In the genomic region with DNA sequence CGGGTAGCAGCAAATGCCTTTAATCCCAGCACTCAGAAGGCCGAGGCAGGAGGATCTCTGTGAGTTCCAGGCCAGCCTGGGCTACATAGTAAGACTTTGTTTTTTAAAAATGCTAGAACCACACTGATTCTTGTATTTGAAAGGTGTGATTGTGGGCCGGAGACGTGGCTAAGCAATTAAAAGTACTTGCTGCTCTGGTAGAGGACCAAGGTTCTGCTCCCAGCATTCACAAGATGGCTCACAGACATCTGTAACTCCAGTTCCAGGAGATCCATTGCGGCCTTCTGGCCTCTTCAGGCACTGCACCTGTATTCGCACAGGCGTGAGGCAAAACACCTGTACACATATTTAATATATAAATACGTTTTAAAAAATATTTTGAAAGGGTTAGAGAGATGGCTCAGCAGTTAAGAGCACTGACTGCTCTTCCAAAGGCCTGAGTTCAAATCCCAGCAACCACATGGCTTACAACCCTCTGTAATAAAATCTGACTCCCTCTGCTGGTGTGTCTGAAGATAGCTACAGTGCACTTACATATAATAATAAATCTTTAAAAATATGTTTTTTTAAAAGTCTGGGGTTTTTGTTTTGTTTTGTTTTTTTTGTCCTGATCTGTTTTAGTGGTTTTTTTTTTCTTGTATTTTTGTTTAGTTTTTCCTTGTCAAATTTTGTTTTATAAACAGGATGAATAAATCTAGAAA, we compare ENCODE assay signal across 9 mouse cellular contexts. TPM values are rescaled to one million over a fixed set of nuclear protein-coding genes. Genes with fewer than 3 reads are reported as not detected.
A peak's percentile ranks its signal among the peaks of the same experiment; 100 is the strongest.
DNase-seq lines count a peak whose midpoint lies in the region; ATAC-seq and TF ChIP-seq lines count a peak whose summit lies in the region.
"Had no signal": no experiment of that assay in that cellular context is flagged by ENCODE, and none has a peak within 500 bp of the region (broad histone marks: within the 10 kb centered on the region; RNA-seq: fewer than 3 reads in every experiment).

No protein-coding gene starts in this region.

- ATAC-seq in limb, embryonic 11.5 days (ENCODE audit: insufficient number of reproducible peaks, low FRiP score, low TSS enrichment, low read depth) = no peak

- H3K36me3 ChIP-seq in testis, adult 2 months (ENCODE audit: control insufficient read depth, insufficient read depth, low read length) = no peaks in the 10 kb centered on the region
- no peaks in the 10 kb centered on the region for H3K36me3 ChIP-seq in limb, embryonic 11.5 days (ENCODE audit: control insufficient read depth, insufficient read depth, low read length)

- WGBS in limb, embryonic 11.5 days = 85% methylated on average over 8 of the region's 8 CpGs

- H3K27me3 ChIP-seq in testis, adult 2 months (ENCODE audit: control insufficient read depth, insufficient read depth, low read length) = no peaks in the 10 kb centered on the region
- no peaks in the 10 kb centered on the region for H3K27me3 ChIP-seq in limb, embryonic 11.5 days (ENCODE audit: control insufficient read depth, insufficient read depth, low read length)

- no peak for TF ChIP-seq POLR2A in testis, adult 2 months (IDR thresholded peaks at IDR 0.05; ENCODE audit: control insufficient read depth, low read depth, low read length)

- H3K27ac ChIP-seq in gastrocnemius, adult 2 months = peak overlapping the region; percentile 96
- H3K27ac ChIP-seq in testis, adult 2 months (ENCODE audit: control insufficient read depth, insufficient read depth, low read depth, low read length) = 0 out of 2 replicates have a peak overlapping the region, but pooled peaks have one; percentile 7
- H3K27ac ChIP-seq in limb, embryonic 11.5 days (replicated peaks; ENCODE audit: low read depth, low read length) = no peak overlapping the region

- H3K9ac ChIP-seq in limb, embryonic 11.5 days (ENCODE audit: low read length) = no peak overlapping the region

- peak overlapping the region; percentile 93 for H3K4me3 ChIP-seq in gastrocnemius, adult 2 months
- H3K4me3 ChIP-seq in testis, adult 2 months (ENCODE audit: control insufficient read depth, low read depth, low read length) = no peak overlapping the region
- H3K4me3 ChIP-seq in limb, embryonic 11.5 days (ENCODE audit: low read depth, low read length) = no peak overlapping the region

- intact Hi-C loops in gastrocnemius, adult 2 months (cut with DNase I) = loop anchor here (2.0 kb wide), 1 partner anchor 37 kb away; a partner anchor contains a TSS

- H3K4me2 ChIP-seq in limb, embryonic 11.5 days (ENCODE audit: low read depth, severe bottlenecking) = no peak overlapping the region

- TF ChIP-seq CTCF in gastrocnemius, adult 2 months (IDR thresholded peaks at IDR 0.05) = peak; percentile 24; the same call in 1 of the 2 replicates
- TF ChIP-seq CTCF in testis, adult 2 months (IDR thresholded peaks at IDR 0.05; ENCODE audit: control insufficient read depth, insufficient read depth, insufficient replicate concordance, low read depth, low read length) = no peak

- H3K9me3 ChIP-seq in limb, embryonic 11.5 days (ENCODE audit: control insufficient read depth, low read length) = no peaks in the 10 kb centered on the region; the same call in 1 of the 2 replicates

- DNase-seq in gastrocnemius, adult 2 months = no peak
- no peak for DNase-seq in gastrocnemius, adult 18-20 months (ENCODE audit: low spot score)
- no peak for DNase-seq in testis, postnatal 10 days (ENCODE audit: low spot score)
- peak; percentile 30 for DNase-seq in limb, embryonic 11.5 days (ENCODE audit: low spot score)
- DNase-seq in thymus, postnatal 25 days = peak; percentile 19
- no peak for DNase-seq in retina, postnatal 1 day
- no peak for DNase-seq in adrenal gland, adult 18-20 months (ENCODE audit: low spot score in 2 of 2)
- DNase-seq: gastrocnemius, postnatal 10 days had no signal

- peaks cover 5% of the 10 kb centered on the region for H3K4me1 ChIP-seq in testis, adult 2 months (ENCODE audit: control insufficient read depth, insufficient read depth, low read length)
- peaks cover 3% of the 10 kb centered on the region; the same call in 1 of the 2 replicates for H3K4me1 ChIP-seq in limb, embryonic 11.5 days (ENCODE audit: control insufficient read depth, insufficient read depth, low read length)

RNA-seq across cellular contexts. Expression of a gene that starts 0.7 kb away (rescaled TPM):
- total RNA-seq in gastrocnemius, adult 2 months (2021) = 1 to 10 TPM; 6.0 to 8.8 TPM
- total RNA-seq in gastrocnemius, adult 18-20 months (2021) = 10 to 100 TPM in 1 of 2 experiments, 1 to 10 TPM in 1; 7.4 to 10.3 TPM
- 1.9 and 2.7 TPM in 2 replicates for polyA plus RNA-seq in testis, adult 2 months (2012; rRNA removed)
- 5.9 and 8.9 TPM in 2 replicates for polyA plus RNA-seq in limb, embryonic 11.5 days (2014; fragmentation: Nextera tagmentation; extraction: Ambion mirVana)
- total RNA-seq in adrenal gland, adult 18-20 months (2021) = 10 to 100 TPM; 13.8 to 26.3 TPM

RNA-seq across cellular contexts. Expression of a gene that starts 36.8 kb away (rescaled TPM):
- 10 to 100 TPM; 21.9 to 22.0 TPM for total RNA-seq in gastrocnemius, adult 2 months (2021)
- 10 to 100 TPM; 17.5 to 21.1 TPM for total RNA-seq in gastrocnemius, adult 18-20 months (2021)
- 28.4 and 33.6 TPM in 2 replicates for polyA plus RNA-seq in testis, adult 2 months (2012; rRNA removed)
- 42.7 and 42.8 TPM in 2 replicates for polyA plus RNA-seq in limb, embryonic 11.5 days (2014; fragmentation: Nextera tagmentation; extraction: Ambion mirVana)
- 10 to 100 TPM; 38.8 to 50.5 TPM for total RNA-seq in adrenal gland, adult 18-20 months (2021)

Comparison
In these comparisons a context has a peak if more than half of its experiments do, and no peak if none do; other contexts are left out.
1. DNase-seq: peak in limb, embryonic 11.5 days (single experiment) and thymus, postnatal 25 days (single experiment); none in gastrocnemius, adult 2 months (single experiment), gastrocnemius, adult 18-20 months (single experiment), testis, postnatal 10 days (single experiment), retina, postnatal 1 day (single experiment) and adrenal gland, adult 18-20 months (0 of 2).